24 mouse cellular contexts compared by ENCODE assay signal in genomic region chr15:7056851-7057250, GRCm38 (mm10). TPM values are rescaled to one million over a fixed set of nuclear protein-coding genes. Genes with fewer than 3 reads are reported as not detected.
DNase-seq lines count a peak whose midpoint lies in the region; ATAC-seq and TF ChIP-seq lines count a peak whose summit lies in the region.
"Had no signal": no experiment of that assay in that cellular context is flagged by ENCODE, and none has a peak within 500 bp of the region (broad histone marks: within the 10 kb centered on the region; RNA-seq: fewer than 3 reads in every experiment).

No protein-coding gene starts in this region.

- intact Hi-C loops in heart, postnatal 36 days (cut with DNase I), result no loop called here

- POLR2A ChIA-PET in Patski (lab: Charles Lee), result no interaction called here

- peak; percentile 26 for ATAC-seq in Patski
- peak; percentile 44; the same call in 1 of the 2 replicates for ATAC-seq in granulocyte monocyte progenitor cell, adult 5-6 weeks (replicated peaks; ENCODE audit: poor library complexity, severe bottlenecking)
- ATAC-seq in forebrain, embryonic 15.5 days (replicated peaks), result no peak
- ATAC-seq: forebrain, embryonic 14.5 days; hindbrain, embryonic 16.5 days; inflammation-experienced regulatory T-cells, adult 6 months had no signal

- H3K4me3 ChIP-seq in embryonic facial prominence, embryonic 10.5 days, result no peak overlapping the region
- H3K4me3 ChIP-seq in forebrain, embryonic 15.5 days, result no peak overlapping the region
- H3K4me3 ChIP-seq: embryonic facial prominence, embryonic 15.5 days; erythroblast, embryonic 14.5 days; forebrain, embryonic 10.5 days; heart, embryonic 12.5 days; hindbrain, embryonic 12.5 days had no signal

- DNase-seq in testis, postnatal 10 days (ENCODE audit: low spot score), result peak; percentile 12
- DNase-seq in testis, postnatal 14 days (ENCODE audit: low spot score), result no peak
- DNase-seq in Patski (ENCODE audit: low read depth, low spot score), result no peak
- no peak for DNase-seq in embryonic facial prominence, embryonic 10.5 days (ENCODE audit: low spot score)
- DNase-seq in heart, postnatal 36 days, result no peak
- DNase-seq: adrenal gland, postnatal 10 days; cerebellum, adult 11-12 months; cerebellum, adult 9-10 months; cerebellum, postnatal 36 days; gastrocnemius, postnatal 36 days; heart, adult 18-20 months; heart, postnatal 4 days; kidney, adult 11 months had no signal

- 62% methylated on average over 3 of the region's 3 CpGs for WGBS in embryonic facial prominence, embryonic 10.5 days
- WGBS in forebrain, embryonic 15.5 days, result 23% methylated on average over 3 of the region's 3 CpGs

- in situ Hi-C loops in Patski (cut with MboI; ENCODE audit: low pct_unique_long_range_greater_than_20kb), result no loop called here

- TF ChIP-seq CTCF in Patski (IDR thresholded peaks at IDR 0.05), result no peak

- no peak overlapping the region for H3K4me2 ChIP-seq in forebrain, embryonic 15.5 days (replicated peaks)
- H3K4me2 ChIP-seq: embryonic facial prominence, embryonic 15.5 days; heart, embryonic 12.5 days; hindbrain, embryonic 12.5 days had no signal

- H3K27ac ChIP-seq in embryonic facial prominence, embryonic 10.5 days (replicated peaks), result no peak overlapping the region
- H3K27ac ChIP-seq in forebrain, embryonic 15.5 days (replicated peaks), result no peak overlapping the region
- H3K27ac ChIP-seq: embryonic facial prominence, embryonic 15.5 days; forebrain, embryonic 10.5 days; hindbrain, embryonic 12.5 days had no signal

- H3K4me1 ChIP-seq in embryonic facial prominence, embryonic 10.5 days, result peaks cover 4% of the 10 kb centered on the region
- peaks cover 4% of the 10 kb centered on the region for H3K4me1 ChIP-seq in forebrain, embryonic 15.5 days
- H3K4me1 ChIP-seq: embryonic facial prominence, embryonic 15.5 days; heart, embryonic 12.5 days; hindbrain, embryonic 12.5 days had no signal

- H3K27me3 ChIP-seq in Patski, result no peaks in the 10 kb centered on the region
- H3K27me3 ChIP-seq in embryonic facial prominence, embryonic 10.5 days (replicated peaks; ENCODE audit: low read depth, poor library complexity, severe bottlenecking), result no peaks in the 10 kb centered on the region
- no peaks in the 10 kb centered on the region for H3K27me3 ChIP-seq in forebrain, embryonic 15.5 days
- H3K27me3 ChIP-seq: embryonic facial prominence, embryonic 15.5 days; heart, embryonic 12.5 days; hindbrain, embryonic 12.5 days had no signal

- no peak overlapping the region for H3K9ac ChIP-seq in forebrain, embryonic 15.5 days (replicated peaks)
- H3K9ac ChIP-seq: embryonic facial prominence, embryonic 15.5 days; heart, embryonic 12.5 days; hindbrain, embryonic 12.5 days had no signal

- no peaks in the 10 kb centered on the region for H3K36me3 ChIP-seq in embryonic facial prominence, embryonic 10.5 days (replicated peaks)
- H3K36me3 ChIP-seq in forebrain, embryonic 15.5 days, result no peaks in the 10 kb centered on the region
- H3K36me3 ChIP-seq: embryonic facial prominence, embryonic 15.5 days; forebrain, embryonic 10.5 days; G1E; heart, embryonic 12.5 days; hindbrain, embryonic 12.5 days had no signal

- CTCF ChIA-PET in Patski (lab: Charles Lee), result interaction anchor here (1.1 to 1.3 kb wide), 2 partner anchors 17 to 20 kb away, joined by 3 read pairs; no protein-coding TSS in a partner anchor

- no peaks in the 10 kb centered on the region for H3K9me3 ChIP-seq in embryonic facial prominence, embryonic 10.5 days
- H3K9me3 ChIP-seq in forebrain, embryonic 15.5 days, result no peaks in the 10 kb centered on the region
- H3K9me3 ChIP-seq: embryonic facial prominence, embryonic 15.5 days; forebrain, embryonic 10.5 days; G1E; heart, embryonic 12.5 days; hindbrain, embryonic 12.5 days had no signal

RNA-seq across cellular contexts. Expression of gene Lifr, which starts 33.6 kb away (rescaled TPM):
- polyA plus RNA-seq in Patski (2021), result 47.1 TPM
- not detected in 2 replicates for total RNA-seq in granulocyte monocyte progenitor cell, adult 5-6 weeks (2014; fragmentation: Nextera tagmentation)
- 0.15 and 1.3 TPM in 2 replicates for total RNA-seq in granulocyte monocyte progenitor cell, adult 5-6 weeks (2017)
- 10.0 and 11.0 TPM in 2 replicates for polyA plus RNA-seq in embryonic facial prominence, embryonic 10.5 days (2016; fragmentation: Nextera tagmentation; extraction: Ambion mirVana)
- total RNA-seq in heart, postnatal 36 days (2021), result 10 to 100 TPM; 57.7 to 60.9 TPM
- 7.6 and 8.1 TPM in 2 replicates for polyA plus RNA-seq in forebrain, embryonic 15.5 days (2015; fragmentation: Nextera tagmentation; extraction: Ambion mirVana)
- polyA plus RNA-seq: erythroblast, embryonic 14.5 days; G1E had no signal
